Mouse (Mus musculus): ENCODE results near the gene Ltb4r2. TPM values are rescaled to one million over a fixed set of nuclear protein-coding genes. Genes with fewer than 3 reads are reported as not detected.

Ltb4r2 gene
- polyA plus RNA-seq (2015; fragmentation: Nextera tagmentation; extraction: Ambion mirVana) = 0.47 and 0.66 TPM in 2 replicates

DNA sequence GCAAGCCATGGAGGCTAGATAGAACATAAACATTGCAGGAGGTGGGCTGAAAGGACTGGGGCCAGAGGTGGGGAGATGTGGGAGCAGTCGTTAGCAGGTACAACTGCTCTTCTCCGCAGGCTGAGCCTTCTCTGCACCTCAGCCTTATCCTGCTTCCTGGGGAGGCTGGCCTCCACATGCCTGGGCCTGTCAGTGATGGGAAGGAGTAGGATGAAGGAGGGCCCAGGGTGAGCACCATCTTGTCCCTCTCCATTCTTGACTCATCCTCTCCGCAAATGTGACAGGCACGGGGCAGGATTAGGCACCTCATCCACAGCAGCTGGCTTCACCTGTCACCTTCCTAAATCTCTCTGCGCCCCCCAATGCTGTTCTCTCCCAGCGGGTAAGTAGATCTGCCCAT is at the start of gene Ltb4r2:
Ltb4r2 (plus strand) TSS at position 266 of the 400 bp plus-strand sequence.
- H3K4me3 ChIP-seq (ENCODE audit: low read length) = peak within 1 kb of the TSS; percentile 51
- H3K36me3 ChIP-seq (ENCODE audit: control insufficient read depth, insufficient read depth, low read length) = no peaks in the 10 kb centered on the region
- no peak for ATAC-seq
- no peaks in the 10 kb centered on the region for H3K9me3 ChIP-seq (ENCODE audit: control insufficient read depth, low read length)
- peaks cover 6% of the 10 kb centered on the region for H3K4me1 ChIP-seq (ENCODE audit: control insufficient read depth, insufficient read depth, low read depth, low read length)
- H3K9ac ChIP-seq (ENCODE audit: low read depth, low read length) = peak within 1 kb of the TSS; percentile 75
- peak within 1 kb of the TSS; percentile 81 for H3K4me2 ChIP-seq (ENCODE audit: low read length)
- peaks cover 20% of the 10 kb centered on the region for H3K27me3 ChIP-seq (replicated peaks; ENCODE audit: control insufficient read depth, insufficient read depth, low read length)
- WGBS = 80% methylated on average over 6 of the region's 6 CpGs
- peak within 1 kb of the TSS; percentile 37 for H3K27ac ChIP-seq (ENCODE audit: low read depth, low read length)

- H3K4me2 ChIP-seq (ENCODE audit: low read length) = no peak overlapping the region
- H3K9ac ChIP-seq (ENCODE audit: low read depth, low read length) = no peak overlapping the region
- WGBS = 84% methylated on average over 7 of the region's 7 CpGs
- ATAC-seq = no peak
- no peaks in the 10 kb centered on the region for H3K4me1 ChIP-seq (ENCODE audit: control insufficient read depth, insufficient read depth, low read depth, low read length)
- peaks cover 3% of the 10 kb centered on the region; the same call in 1 of the 2 replicates for H3K27me3 ChIP-seq (replicated peaks; ENCODE audit: control insufficient read depth, insufficient read depth, low read length)
- no peaks in the 10 kb centered on the region for H3K36me3 ChIP-seq (ENCODE audit: control insufficient read depth, insufficient read depth, low read length)
- H3K4me3 ChIP-seq (ENCODE audit: low read length) = no peak overlapping the region
- H3K9me3 ChIP-seq (ENCODE audit: control insufficient read depth, low read length) = no peaks in the 10 kb centered on the region
- H3K27ac ChIP-seq (ENCODE audit: low read depth, low read length) = no peak overlapping the region
Measured at GRCm38 (mm10) chr14:55711786-55712185, 49.4 kb upstream of the Ltb4r2 start.

DNA sequence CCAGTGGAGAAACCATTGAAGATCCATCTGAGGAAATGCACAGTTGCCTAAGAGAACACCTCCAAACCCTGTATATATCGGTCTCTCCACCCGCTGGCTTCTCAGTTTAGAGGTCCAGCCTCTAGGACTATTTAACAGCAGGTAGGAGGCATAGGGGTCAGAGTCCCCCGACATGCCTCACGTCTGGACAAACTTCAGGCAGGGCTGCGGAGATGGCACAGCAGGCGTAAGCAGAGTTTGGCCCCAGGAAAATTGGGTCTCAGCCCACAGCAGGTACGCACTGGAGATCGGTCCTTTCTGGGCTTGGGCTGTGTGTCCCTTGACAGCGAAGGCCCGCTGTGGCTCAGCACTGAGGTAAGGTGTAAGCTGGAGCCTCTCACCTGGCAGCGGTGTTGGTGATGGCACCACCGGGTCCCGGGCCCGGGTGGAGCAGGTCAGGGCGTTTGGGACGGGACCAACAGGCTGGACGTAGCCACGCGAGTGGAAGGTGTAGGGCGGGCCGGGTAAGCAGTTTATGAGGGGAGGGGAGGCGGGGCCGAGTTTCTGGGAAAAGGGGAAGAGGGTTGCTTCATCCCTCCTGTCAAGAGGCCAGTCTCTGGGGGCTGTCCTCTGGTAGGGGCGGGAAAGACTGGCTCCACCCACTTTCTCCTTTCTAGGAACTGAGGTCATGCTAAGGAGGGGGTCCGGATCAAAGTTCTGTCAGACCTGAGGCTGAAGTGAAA is 48.1 kb upstream of the Ltb4r2 start:
- Histone ChIP-seq H3K4me2 (ENCODE audit: low read length) (no peak overlapping the region), H3K4me3 (ENCODE audit: low read length) (no peak overlapping the region), H3K9ac (ENCODE audit: low read depth, low read length) (no peak overlapping the region), H3K27ac (ENCODE audit: low read depth, low read length) (no peak overlapping the region), H3K9me3 (ENCODE audit: control insufficient read depth, low read length) (no peaks in the 10 kb centered on the region), H3K36me3 (ENCODE audit: control insufficient read depth, insufficient read depth, low read length) (peaks cover 5% of the 10 kb centered on the region), H3K4me1 (ENCODE audit: control insufficient read depth, insufficient read depth, low read depth, low read length) (no peaks in the 10 kb centered on the region), H3K27me3 (replicated peaks; ENCODE audit: control insufficient read depth, insufficient read depth, low read length) (peaks cover 3% of the 10 kb centered on the region; the same call in 1 of the 2 replicates)
- WGBS = 14% methylated on average over 25 of the region's 25 CpGs
- ATAC-seq = no peak

GRCm38 (mm10) chr14:55713729-55714122 is 47.5 kb upstream of the Ltb4r2 start, which contains the start of gene Tgm1:
Tgm1 (minus strand) TSS chr14:55713926.
- Histone ChIP-seq H3K4me2 (ENCODE audit: low read length) (no peak within 1 kb of the TSS), H3K9ac (ENCODE audit: low read depth, low read length) (no peak within 1 kb of the TSS)
- no peak for ATAC-seq

GRCm38 (mm10) chr14:55714893-55715292 is 46.3 kb upstream of the Ltb4r2 start:
- ATAC-seq = no peak
- Histone ChIP-seq H3K27ac (ENCODE audit: low read depth, low read length) (no peak overlapping the region), H3K27me3 (replicated peaks; ENCODE audit: control insufficient read depth, insufficient read depth, low read length) (peaks cover 3% of the 10 kb centered on the region; the same call in 1 of the 2 replicates), H3K9me3 (ENCODE audit: control insufficient read depth, low read length) (no peaks in the 10 kb centered on the region), H3K4me3 (ENCODE audit: low read length) (no peak overlapping the region), H3K4me1 (ENCODE audit: control insufficient read depth, insufficient read depth, low read depth, low read length) (no peaks in the 10 kb centered on the region), H3K36me3 (ENCODE audit: control insufficient read depth, insufficient read depth, low read length) (peaks cover 9% of the 10 kb centered on the region), H3K9ac (ENCODE audit: low read depth, low read length) (no peak overlapping the region), H3K4me2 (ENCODE audit: low read length) (no peak overlapping the region)
- 29% methylated on average over 6 of the region's 6 CpGs for WGBS

More at GRCm38 (mm10) chr14:55713729-55714122, 47.5 kb upstream of the Ltb4r2 start, which contains the start of gene Tgm1:
- no peaks in the 10 kb centered on the region for H3K9me3 ChIP-seq (ENCODE audit: control insufficient read depth, low read length)
- H3K27ac ChIP-seq (ENCODE audit: low read depth, low read length) = no peak within 1 kb of the TSS
- H3K27me3 ChIP-seq (replicated peaks; ENCODE audit: control insufficient read depth, insufficient read depth, low read length) = peaks cover 3% of the 10 kb centered on the region; the same call in 1 of the 2 replicates
- H3K4me1 ChIP-seq (ENCODE audit: control insufficient read depth, insufficient read depth, low read depth, low read length) = no peaks in the 10 kb centered on the region
- WGBS = 34% methylated on average over 4 of the region's 4 CpGs
- peaks cover 9% of the 10 kb centered on the region for H3K36me3 ChIP-seq (ENCODE audit: control insufficient read depth, insufficient read depth, low read length)
- no peak within 1 kb of the TSS for H3K4me3 ChIP-seq (ENCODE audit: low read length)

GRCm38 (mm10) chr14:55716271-55716670 is 45.0 kb upstream of the Ltb4r2 start:
- ATAC-seq = no peak

GRCm38 (mm10) chr14:55716884-55717283 is 44.3 kb upstream of the Ltb4r2 start:
- Histone ChIP-seq H3K27ac (ENCODE audit: low read depth, low read length) (no peak overlapping the region), H3K4me3 (ENCODE audit: low read length) (no peak overlapping the region), H3K9ac (ENCODE audit: low read depth, low read length) (no peak overlapping the region), H3K4me2 (ENCODE audit: low read length) (no peak overlapping the region), H3K9me3 (ENCODE audit: control insufficient read depth, low read length) (no peaks in the 10 kb centered on the region), H3K36me3 (ENCODE audit: control insufficient read depth, insufficient read depth, low read length) (peaks cover 9% of the 10 kb centered on the region), H3K27me3 (replicated peaks; ENCODE audit: control insufficient read depth, insufficient read depth, low read length) (peaks cover 3% of the 10 kb centered on the region; the same call in 1 of the 2 replicates), H3K4me1 (ENCODE audit: control insufficient read depth, insufficient read depth, low read depth, low read length) (peaks cover 3% of the 10 kb centered on the region)
- WGBS = 84% methylated on average over 8 of the region's 8 CpGs
- ATAC-seq = no peak

More at GRCm38 (mm10) chr14:55716271-55716670, 45.0 kb upstream of the Ltb4r2 start:
- WGBS = 91% methylated on average over 6 of the region's 6 CpGs
- H3K4me1 ChIP-seq (ENCODE audit: control insufficient read depth, insufficient read depth, low read depth, low read length) = peaks cover 3% of the 10 kb centered on the region
- no peak overlapping the region for H3K4me2 ChIP-seq (ENCODE audit: low read length)
- H3K36me3 ChIP-seq (ENCODE audit: control insufficient read depth, insufficient read depth, low read length) = peaks cover 9% of the 10 kb centered on the region
- no peaks in the 10 kb centered on the region for H3K9me3 ChIP-seq (ENCODE audit: control insufficient read depth, low read length)
- no peak overlapping the region for H3K27ac ChIP-seq (ENCODE audit: low read depth, low read length)
- no peak overlapping the region for H3K9ac ChIP-seq (ENCODE audit: low read depth, low read length)
- no peak overlapping the region for H3K4me3 ChIP-seq (ENCODE audit: low read length)
- peaks cover 3% of the 10 kb centered on the region; the same call in 1 of the 2 replicates for H3K27me3 ChIP-seq (replicated peaks; ENCODE audit: control insufficient read depth, insufficient read depth, low read length)

- H3K4me3 ChIP-seq (ENCODE audit: low read length) = no peak overlapping the region
- H3K9me3 ChIP-seq (ENCODE audit: control insufficient read depth, low read length) = no peaks in the 10 kb centered on the region
- no peak overlapping the region for H3K27ac ChIP-seq (ENCODE audit: low read depth, low read length)
- no peak overlapping the region for H3K4me2 ChIP-seq (ENCODE audit: low read length)
- no peak overlapping the region for H3K9ac ChIP-seq (ENCODE audit: low read depth, low read length)
- no peaks in the 10 kb centered on the region for H3K27me3 ChIP-seq (replicated peaks; ENCODE audit: control insufficient read depth, insufficient read depth, low read length)
- peaks cover 9% of the 10 kb centered on the region for H3K36me3 ChIP-seq (ENCODE audit: control insufficient read depth, insufficient read depth, low read length)
- no peak for ATAC-seq
- 86% methylated on average over 6 of the region's 6 CpGs for WGBS
- peaks cover 8% of the 10 kb centered on the region for H3K4me1 ChIP-seq (ENCODE audit: control insufficient read depth, insufficient read depth, low read depth, low read length)
Measured at GRCm38 (mm10) chr14:55719737-55720136, 41.5 kb upstream of the Ltb4r2 start.

DNA sequence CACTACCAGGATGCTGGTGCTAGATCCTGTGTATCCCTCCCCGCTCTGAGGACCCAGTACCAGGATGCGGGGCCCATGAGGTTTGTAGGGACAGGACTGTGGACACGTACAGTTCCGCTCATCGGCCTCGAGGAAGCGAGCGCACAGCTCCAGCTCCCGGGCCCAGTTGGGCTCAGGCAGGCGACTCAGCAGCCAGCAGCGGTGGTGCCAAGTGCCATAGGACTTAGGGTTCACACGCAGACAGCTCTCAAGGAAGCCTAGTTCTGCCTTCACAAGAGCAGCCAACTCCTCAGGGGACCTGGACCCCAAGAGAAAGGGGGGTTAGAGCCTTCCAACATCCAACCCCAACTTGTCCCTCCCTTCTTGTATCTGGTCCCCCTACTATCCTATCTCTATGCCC is 40.6 kb upstream of the Ltb4r2 start:
- no peaks in the 10 kb centered on the region for H3K9me3 ChIP-seq (ENCODE audit: control insufficient read depth, low read length)
- peak overlapping the region; percentile 55 for H3K4me2 ChIP-seq (ENCODE audit: low read length)
- 93% methylated on average over 12 of the region's 12 CpGs for WGBS
- H3K4me1 ChIP-seq (ENCODE audit: control insufficient read depth, insufficient read depth, low read depth, low read length) = peaks cover 8% of the 10 kb centered on the region
- no peak overlapping the region for H3K27ac ChIP-seq (ENCODE audit: low read depth, low read length)
- H3K27me3 ChIP-seq (replicated peaks; ENCODE audit: control insufficient read depth, insufficient read depth, low read length) = no peaks in the 10 kb centered on the region
- ATAC-seq = no peak
- H3K4me3 ChIP-seq (ENCODE audit: low read length) = no peak overlapping the region; the same call in 1 of the 2 replicates
- peaks cover 9% of the 10 kb centered on the region for H3K36me3 ChIP-seq (ENCODE audit: control insufficient read depth, insufficient read depth, low read length)
- H3K9ac ChIP-seq (ENCODE audit: low read depth, low read length) = no peak overlapping the region; the same call in 1 of the 2 replicates
